Mouse (Mus musculus) brain, embryonic 14.5 days (tissue): ENCODE results near the gene Tmem147. TPM values are rescaled to one million over a fixed set of nuclear protein-coding genes. Genes with fewer than 3 reads are reported as not detected.

ENCODE experiments used
- DNase-seq: peaks from one replicate; pipeline ENCODE4 v3.0.0-alpha.2; 2011; ENCODE audit warnings: low read depth
- CTCF ChIP-seq: fragments of 200-500 bp; IDR thresholded peaks from 2 replicates; pipeline ENCODE4 v1.5.1; 2012; ENCODE audit warnings: inconsistent platforms, mild to moderate bottlenecking, moderate library complexity, borderline replicate concordance; ENCODE audit not compliant: insufficient read depth, insufficient read length; ENCODE audit errors: extremely low read depth
- POLR2A ChIP-seq: fragments of 200-500 bp; IDR thresholded peaks from 2 replicates; pipeline ENCODE4 v1.6.1; 2012; ENCODE audit warnings: mild to moderate bottlenecking, inconsistent platforms, borderline replicate concordance; ENCODE audit not compliant: poor library complexity, insufficient read depth, insufficient read length, severe bottlenecking; ENCODE audit errors: extremely low read depth
- polyA plus RNA-seq: library from polyadenylated mRNA; depleted of rRNA; stranded (reverse); fragments of >200 nt; gene quantifications from 2 replicates; pipeline ENCODE4 v1.2.3, GENCODE M21; 2012; rRNA removed

Gene Tmem147
- 187 and 251 TPM in 2 replicates for polyA plus RNA-seq

GRCm38 (mm10) chr7:30729396-30730063 lies at the start of gene Tmem147:
Tmem147 (minus strand) TSS chr7:30729540.
- DNase-seq = peak; percentile 99
- TF ChIP-seq CTCF = peak; percentile 13; the same call in 1 of the 2 replicates
- peak; percentile 95 for TF ChIP-seq POLR2A

GRCm38 (mm10) chr7:30777911-30778310 lies 48.6 kb upstream of the Tmem147 start:
- TF ChIP-seq POLR2A (no peak), CTCF (no peak)
- no peak for DNase-seq

GRCm38 (mm10) chr7:30777081-30777579 lies 47.8 kb upstream of the Tmem147 start:
- DNase-seq = no peak
- TF ChIP-seq CTCF = no peak
- no peak for TF ChIP-seq POLR2A

DNA sequence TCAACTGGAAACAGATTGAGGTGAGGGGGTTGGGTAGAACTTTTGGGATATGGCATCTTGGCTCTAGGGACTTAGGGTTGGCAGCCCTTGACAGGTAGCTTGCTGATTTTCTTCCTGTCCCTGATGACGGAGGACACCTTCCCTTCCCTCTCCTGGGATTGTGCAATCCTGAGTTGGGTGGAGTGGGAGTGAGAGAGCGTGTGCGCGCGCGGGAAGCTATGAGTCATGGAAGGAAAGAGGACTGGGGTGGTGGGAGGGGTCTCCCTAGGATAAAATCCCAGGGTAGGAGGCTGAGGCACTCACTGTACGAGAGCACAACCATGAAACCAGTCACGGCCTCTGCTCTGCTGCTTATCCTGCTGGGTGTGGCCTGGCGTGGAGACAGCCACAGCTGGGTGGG lies 46.8 kb upstream of the Tmem147 start:
- TF ChIP-seq CTCF = no peak
- no peak for TF ChIP-seq POLR2A
- no peak for DNase-seq

DNA sequence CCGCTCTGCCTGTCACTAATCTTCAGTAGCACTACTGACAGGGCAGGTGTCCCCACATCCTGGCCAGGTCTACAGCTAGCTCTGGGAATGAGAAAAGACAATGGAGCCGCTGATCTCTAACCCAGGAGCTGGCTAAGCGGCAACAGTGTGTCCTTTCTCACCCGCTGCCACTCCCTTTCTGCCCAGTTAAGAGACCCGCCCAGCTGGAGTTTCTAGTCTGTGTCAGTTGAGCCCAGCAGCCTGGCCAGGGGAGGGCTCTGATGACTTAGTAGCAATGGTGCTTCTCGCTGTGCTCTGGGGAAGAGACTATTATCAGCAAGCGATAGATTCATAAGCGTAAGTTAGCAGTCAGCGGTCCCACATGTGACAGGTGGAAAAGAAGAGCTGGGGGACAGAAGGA lies 39.9 kb upstream of the Tmem147 start:
- no peak for DNase-seq

DNA sequence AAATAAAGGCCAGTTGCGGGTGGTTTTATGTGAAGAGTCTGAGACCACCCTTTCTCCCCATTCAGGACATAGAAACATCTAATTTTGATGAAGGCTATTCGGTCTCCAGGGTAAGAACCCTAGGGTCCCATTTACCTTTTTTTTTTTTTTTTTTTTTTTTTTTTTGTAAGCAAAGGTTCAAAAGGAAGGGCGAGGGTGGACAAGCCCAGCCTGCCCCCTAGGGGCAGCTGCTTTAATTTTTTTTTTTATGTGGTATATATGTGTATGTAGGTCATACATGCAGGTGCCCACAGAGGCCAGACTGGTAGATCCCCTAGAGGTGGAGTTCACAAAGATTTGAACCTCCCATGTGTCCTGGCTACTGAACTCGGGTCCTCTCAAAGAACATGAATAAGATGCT lies 37.1 kb upstream of the Tmem147 start:
- TF ChIP-seq POLR2A = no peak
- no peak for TF ChIP-seq CTCF
- no peak for DNase-seq

More for the DNA sequence above, 39.9 kb upstream of the Tmem147 start:
- no peak for TF ChIP-seq CTCF
- no peak for TF ChIP-seq POLR2A

DNA sequence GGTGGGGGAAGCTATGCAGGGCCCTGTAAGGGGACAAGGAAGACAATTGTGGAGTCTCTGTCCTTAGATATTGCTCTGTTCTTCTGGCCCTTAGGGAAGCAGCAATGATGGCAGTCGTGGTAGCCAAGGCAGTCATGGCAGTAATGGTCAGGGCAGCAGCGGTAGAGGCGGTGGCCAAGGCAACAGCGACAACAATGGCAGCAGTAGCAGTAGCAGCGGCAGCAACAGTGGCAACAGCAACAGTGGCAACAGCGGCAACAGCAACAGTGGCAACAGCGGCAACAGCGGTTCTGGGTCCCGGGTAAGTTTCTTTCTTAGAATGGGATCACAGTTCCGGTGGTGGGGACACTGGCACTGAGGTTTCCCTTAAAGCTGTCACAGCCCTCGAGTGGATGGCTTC lies 35.8 kb upstream of the Tmem147 start:
- TF ChIP-seq CTCF = no peak
- no peak for TF ChIP-seq POLR2A
- peak; percentile 28 for DNase-seq

DNA sequence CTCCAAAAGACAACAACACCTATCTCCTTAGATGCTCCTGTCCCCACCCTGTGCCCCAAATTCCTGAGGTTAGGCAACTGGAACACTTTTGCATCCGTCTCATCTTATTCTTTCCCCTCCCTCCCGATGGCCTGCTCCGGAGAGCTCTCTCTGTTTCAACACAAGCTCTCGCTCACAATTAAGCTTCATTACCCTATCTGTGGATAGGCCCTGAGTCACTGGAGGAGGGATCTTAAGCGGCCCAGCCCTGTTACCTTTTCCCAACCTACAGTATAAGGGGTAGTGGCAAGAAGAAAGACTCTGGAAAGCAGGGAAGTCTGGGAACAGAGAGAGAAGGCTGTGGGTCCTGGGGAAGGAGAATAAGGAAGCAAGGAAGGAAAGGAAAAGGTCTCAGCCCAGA lies 34.1 kb upstream of the Tmem147 start, which contains the start of gene Dmkn:
Gene Dmkn, plus strand, starts transcription at position 301 of the 400 bp plus-strand sequence.
- no peak for DNase-seq
- TF ChIP-seq POLR2A (no peak), CTCF (no peak)

GRCm38 (mm10) chr7:30761769-30762352 lies 32.5 kb upstream of the Tmem147 start:
- TF ChIP-seq CTCF (no peak), POLR2A (no peak)

DNA sequence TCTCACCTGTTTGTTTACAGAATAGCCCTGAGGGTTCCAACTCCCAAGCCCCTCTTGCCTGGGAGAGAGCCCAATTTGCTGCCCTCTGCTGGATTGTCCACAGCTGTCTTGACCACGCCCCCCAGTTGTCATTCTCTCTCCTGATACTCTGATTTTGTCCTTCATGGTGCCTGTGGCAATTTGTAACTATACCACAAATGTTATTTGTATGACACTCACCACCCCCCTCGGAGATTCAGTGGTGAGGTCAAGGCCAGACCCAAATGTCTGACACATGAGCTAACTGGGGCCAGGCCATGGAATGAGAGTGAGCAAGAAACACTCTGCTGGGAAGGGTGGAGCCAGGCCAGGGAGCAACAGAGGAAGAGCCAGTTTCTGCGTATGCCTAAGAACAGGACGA lies 29.5 kb upstream of the Tmem147 start:
- TF ChIP-seq POLR2A (no peak), CTCF (peak; percentile 59; the same call in 1 of the 2 replicates)
- DNase-seq = peak; percentile 31

More at GRCm38 (mm10) chr7:30761769-30762352, 32.5 kb upstream of the Tmem147 start:
- DNase-seq = no peak

DNA sequence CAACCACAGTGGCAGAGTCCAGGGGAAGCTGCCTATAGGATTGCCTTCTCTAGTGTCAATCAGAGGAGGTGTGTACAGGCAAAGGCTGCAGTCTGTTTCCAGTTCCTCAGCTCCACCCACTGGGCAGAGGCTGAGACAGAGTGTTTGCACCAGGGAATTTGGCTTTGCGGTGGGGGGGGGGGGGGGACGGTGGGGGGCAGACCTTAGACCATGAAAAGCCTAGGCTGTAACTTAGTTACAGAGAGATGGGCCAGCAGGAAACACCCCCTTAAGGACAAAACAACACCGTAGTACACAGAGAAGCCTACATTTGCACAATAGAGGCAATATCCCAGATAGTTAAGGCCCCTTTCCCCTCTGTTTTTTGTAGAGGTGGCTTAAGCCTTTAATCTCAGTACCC lies 27.7 kb upstream of the Tmem147 start:
- TF ChIP-seq POLR2A (no peak), CTCF (no peak)
- DNase-seq = no peak

DNA sequence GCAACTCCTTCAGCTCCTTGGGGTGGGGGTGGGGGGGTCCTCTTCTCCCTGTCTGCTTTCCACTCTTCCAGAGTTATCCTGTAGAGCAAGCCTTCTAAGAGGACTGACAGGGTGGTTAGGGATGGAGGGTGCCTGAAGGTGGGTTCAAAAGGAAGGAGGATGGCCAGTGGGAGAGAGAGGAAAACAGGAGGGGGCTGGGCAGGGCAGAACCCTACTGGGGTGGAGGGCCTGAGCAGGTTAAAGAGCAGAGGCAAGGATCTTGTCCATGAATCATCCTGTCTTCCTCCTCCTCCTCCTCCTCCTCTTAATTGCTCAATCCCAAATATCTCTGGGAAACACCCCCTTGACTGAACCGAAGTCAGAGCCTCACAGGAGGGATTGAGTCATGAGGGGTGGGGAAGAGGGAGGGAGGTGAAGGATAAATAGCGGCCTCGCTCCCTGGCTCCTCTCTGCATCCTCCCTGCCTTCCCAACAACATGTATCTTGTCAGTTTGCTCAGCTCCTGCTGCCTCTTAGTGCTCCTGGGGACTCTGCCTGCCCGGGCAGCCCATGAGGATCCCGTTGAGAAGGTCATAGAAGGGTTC lies 21.8 kb upstream of the Tmem147 start, which contains the start of gene Sbsn:
Gene Sbsn, plus strand, starts transcription at position 386 of the 584 bp plus-strand sequence.
- no peak for TF ChIP-seq CTCF
- TF ChIP-seq POLR2A = no peak
- no peak for DNase-seq
